Mouse (Mus musculus): Measurements from ENCODE around the gene Nanos3. TPM values are rescaled to one million over a fixed set of nuclear protein-coding genes. Genes with fewer than 3 reads are reported as not detected.

The Nanos3 gene
- 3.3 and 5.0 TPM in 2 replicates for polyA plus RNA-seq (2014; fragmentation: Nextera tagmentation; extraction: Ambion mirVana)

DNA sequence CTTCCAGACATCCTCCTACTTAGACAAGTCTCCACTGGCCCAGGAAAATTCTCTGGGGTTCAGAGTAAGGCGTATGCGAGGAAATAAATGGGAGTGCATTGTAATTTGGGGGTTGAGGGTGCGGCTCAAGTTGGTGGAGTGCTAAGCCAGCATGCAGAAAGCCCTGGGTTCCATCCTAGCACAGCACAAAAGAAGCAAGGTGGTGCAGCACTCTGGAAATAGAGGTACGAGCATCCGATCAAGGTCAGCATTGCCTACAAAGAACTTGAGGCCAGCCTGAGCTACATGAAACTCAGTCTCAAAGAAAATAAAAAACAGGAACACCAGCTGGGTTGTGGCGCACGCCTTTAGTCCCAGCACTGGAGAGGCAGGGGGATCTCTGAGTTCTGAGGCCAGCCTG lies at the start of gene Nanos3:
TSS of gene Nanos3 (minus strand) at position 101 of the 400 bp plus-strand sequence.
- Histone ChIP-seq H3K4me3 (ENCODE audit: low read depth, low read length) (peak within 1 kb of the TSS; percentile 74), H3K36me3 (ENCODE audit: control insufficient read depth, insufficient read depth, low read length) (no peaks in the 10 kb centered on the region), H3K27ac (ENCODE audit: low read length) (peak within 1 kb of the TSS; percentile 84), H3K27me3 (ENCODE audit: control insufficient read depth, insufficient read depth, low read length) (no peaks in the 10 kb centered on the region), H3K9ac (replicated peaks; ENCODE audit: low read depth, low read length) (peak within 1 kb of the TSS; percentile 81), H3K4me2 (replicated peaks; ENCODE audit: low read depth, low read length) (peak within 1 kb of the TSS; percentile 73), H3K9me3 (ENCODE audit: control insufficient read depth, low read depth, low read length) (no peaks in the 10 kb centered on the region), H3K4me1 (ENCODE audit: control insufficient read depth, insufficient read depth, low read length) (peaks cover 32% of the 10 kb centered on the region)
- 93% methylated on average over 7 of the region's 7 CpGs for WGBS
- no peak for ATAC-seq (ENCODE audit: insufficient number of reproducible peaks, insufficient read depth, low FRiP score, low read depth)

DNA sequence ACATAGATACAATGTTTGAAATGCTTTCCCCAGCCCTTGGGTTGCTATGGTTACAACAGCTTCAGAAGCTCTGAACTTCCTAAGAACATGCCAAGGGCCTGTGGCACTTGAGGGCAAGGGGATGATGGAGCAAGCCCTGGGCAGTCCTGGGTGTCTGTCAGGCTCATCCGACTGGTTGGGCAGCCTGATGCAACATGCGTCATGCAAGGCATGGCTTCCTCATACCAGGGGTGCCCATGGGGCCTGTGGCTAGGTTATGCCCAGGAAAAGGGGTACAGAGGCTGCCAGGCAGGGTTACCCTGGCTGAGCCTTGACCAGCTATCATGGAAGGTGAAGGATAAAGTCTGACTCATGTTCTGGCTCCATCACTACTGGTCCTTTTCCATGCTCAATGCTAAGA lies 48.0 kb upstream of the Nanos3 start:
- 85% methylated on average over 2 of the region's 2 CpGs for WGBS
- ATAC-seq (ENCODE audit: insufficient number of reproducible peaks, insufficient read depth, low FRiP score, low read depth): no peak
- Histone ChIP-seq H3K4me3 (ENCODE audit: low read depth, low read length) (no peak overlapping the region), H3K27me3 (ENCODE audit: control insufficient read depth, insufficient read depth, low read length) (no peaks in the 10 kb centered on the region), H3K36me3 (ENCODE audit: control insufficient read depth, insufficient read depth, low read length) (peaks cover 27% of the 10 kb centered on the region), H3K27ac (ENCODE audit: low read length) (no peak overlapping the region), H3K4me1 (ENCODE audit: control insufficient read depth, insufficient read depth, low read length) (peaks cover 16% of the 10 kb centered on the region; the same call in 1 of the 2 replicates), H3K4me2 (replicated peaks; ENCODE audit: low read depth, low read length) (no peak overlapping the region), H3K9ac (replicated peaks; ENCODE audit: low read depth, low read length) (no peak overlapping the region), H3K9me3 (ENCODE audit: control insufficient read depth, low read depth, low read length) (no peaks in the 10 kb centered on the region)

DNA sequence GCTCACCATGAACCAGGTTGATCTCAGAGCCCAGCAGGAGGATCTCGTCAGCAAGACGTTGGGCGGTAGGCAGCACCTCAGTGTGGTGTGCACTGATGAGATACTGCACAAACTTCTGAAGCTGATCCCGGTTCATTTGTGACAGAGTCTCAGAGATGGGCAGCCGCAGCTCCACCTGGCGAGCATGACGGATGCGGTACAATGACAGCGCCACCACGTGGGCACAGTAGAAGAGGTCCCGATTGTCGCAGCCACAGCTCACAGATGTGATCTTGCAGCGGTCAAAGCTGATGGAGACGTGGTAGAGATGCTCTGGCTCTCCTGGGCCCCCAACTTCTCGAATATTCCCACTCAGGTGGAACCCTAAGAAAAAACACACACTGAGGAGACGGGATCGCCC lies 45.7 kb upstream of the Nanos3 start:
- no peaks in the 10 kb centered on the region for H3K27me3 ChIP-seq (ENCODE audit: control insufficient read depth, insufficient read depth, low read length)
- H3K9ac ChIP-seq (replicated peaks; ENCODE audit: low read depth, low read length): no peak overlapping the region
- no peak for ATAC-seq (ENCODE audit: insufficient number of reproducible peaks, insufficient read depth, low FRiP score, low read depth)
- no peak overlapping the region for H3K27ac ChIP-seq (ENCODE audit: low read length)
- no peak overlapping the region for H3K4me3 ChIP-seq (ENCODE audit: low read depth, low read length)
- no peak overlapping the region for H3K4me2 ChIP-seq (replicated peaks; ENCODE audit: low read depth, low read length)
- WGBS: 84% methylated on average over 17 of the region's 17 CpGs
- no peaks in the 10 kb centered on the region for H3K9me3 ChIP-seq (ENCODE audit: control insufficient read depth, low read depth, low read length)
- peaks cover 5% of the 10 kb centered on the region; the same call in 1 of the 2 replicates for H3K4me1 ChIP-seq (ENCODE audit: control insufficient read depth, insufficient read depth, low read length)
- peaks cover 50% of the 10 kb centered on the region for H3K36me3 ChIP-seq (ENCODE audit: control insufficient read depth, insufficient read depth, low read length)

DNA sequence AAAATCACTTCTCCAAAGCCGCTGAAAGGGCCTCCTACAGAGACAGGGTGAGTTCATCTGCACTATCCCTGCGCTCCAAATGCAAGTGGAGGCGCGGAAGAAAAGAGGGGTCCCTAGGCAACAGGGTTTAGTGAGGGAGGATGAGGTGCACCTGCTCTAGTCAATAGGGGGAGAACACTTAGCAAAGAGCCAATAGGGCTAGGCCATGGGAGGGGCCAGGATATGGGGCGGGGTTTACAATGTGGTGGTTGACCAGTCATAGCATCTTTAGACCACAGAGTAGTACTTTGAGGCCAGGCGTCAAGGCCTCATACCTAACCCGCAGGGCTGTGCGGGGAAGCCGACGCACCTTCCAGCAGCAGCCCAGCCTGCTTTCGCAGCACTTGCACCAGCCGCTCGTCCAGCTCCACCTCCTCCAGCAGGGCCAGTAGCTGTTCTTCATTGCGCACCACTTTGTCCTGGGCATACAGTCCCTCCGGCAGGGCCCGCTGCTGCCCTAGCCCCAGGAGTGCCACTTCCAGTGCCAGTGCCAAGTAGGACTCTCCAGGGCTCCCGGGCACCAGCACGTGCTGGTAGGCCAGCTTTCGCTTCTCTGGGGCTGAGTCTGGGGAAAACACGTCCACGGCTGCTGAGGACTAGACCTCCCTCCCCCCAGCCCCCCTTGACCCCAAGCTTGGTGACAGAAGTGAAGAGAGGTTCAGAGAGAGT lies 38.5 kb upstream of the Nanos3 start:
- 85% methylated on average over 21 of the region's 21 CpGs for WGBS
- no peak for ATAC-seq (ENCODE audit: insufficient number of reproducible peaks, insufficient read depth, low FRiP score, low read depth)
- H3K36me3 ChIP-seq (ENCODE audit: control insufficient read depth, insufficient read depth, low read length): peaks cover 83% of the 10 kb centered on the region

DNA sequence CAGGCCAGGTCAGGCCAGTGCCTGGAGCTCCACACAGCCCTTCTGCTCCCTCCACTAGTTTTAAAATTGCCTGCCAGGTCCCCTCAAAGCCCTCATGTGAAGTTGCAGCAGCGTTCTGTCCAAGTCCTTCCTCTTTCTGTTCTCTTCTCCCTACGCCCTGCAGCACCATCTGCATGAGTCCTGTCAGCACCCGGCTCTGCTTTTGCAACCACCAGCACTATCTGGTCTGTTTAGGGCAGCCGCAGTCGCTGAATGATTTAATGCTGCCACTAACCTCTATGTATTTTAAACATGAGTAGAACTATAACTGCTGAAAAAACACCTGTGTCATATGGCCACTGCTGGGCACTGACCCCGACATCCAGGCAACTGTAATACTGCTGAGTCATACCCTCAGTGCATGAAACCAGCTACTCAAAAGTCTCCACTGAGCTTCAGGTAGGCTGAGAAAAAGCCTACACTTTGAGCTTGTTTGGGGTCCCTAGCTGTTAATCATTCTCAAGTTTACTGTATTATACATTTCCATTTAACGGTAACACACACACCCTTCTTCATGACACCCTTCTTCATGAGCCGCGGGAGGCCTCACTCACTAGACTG lies 37.6 kb upstream of the Nanos3 start:
- Histone ChIP-seq H3K4me3 (ENCODE audit: low read depth, low read length) (no peak overlapping the region), H3K36me3 (ENCODE audit: control insufficient read depth, insufficient read depth, low read length) (peaks cover 83% of the 10 kb centered on the region), H3K9ac (replicated peaks; ENCODE audit: low read depth, low read length) (no peak overlapping the region), H3K9me3 (ENCODE audit: control insufficient read depth, low read depth, low read length) (no peaks in the 10 kb centered on the region), H3K27ac (ENCODE audit: low read length) (no peak overlapping the region), H3K27me3 (ENCODE audit: control insufficient read depth, insufficient read depth, low read length) (no peaks in the 10 kb centered on the region), H3K4me2 (replicated peaks; ENCODE audit: low read depth, low read length) (no peak overlapping the region), H3K4me1 (ENCODE audit: control insufficient read depth, insufficient read depth, low read length) (no peaks in the 10 kb centered on the region)
- 91% methylated on average over 9 of the region's 9 CpGs for WGBS
- no peak for ATAC-seq (ENCODE audit: insufficient number of reproducible peaks, insufficient read depth, low FRiP score, low read depth)

More for the DNA sequence above, 38.5 kb upstream of the Nanos3 start:
- no peak overlapping the region for H3K9ac ChIP-seq (replicated peaks; ENCODE audit: low read depth, low read length)
- H3K27me3 ChIP-seq (ENCODE audit: control insufficient read depth, insufficient read depth, low read length): no peaks in the 10 kb centered on the region
- H3K4me2 ChIP-seq (replicated peaks; ENCODE audit: low read depth, low read length): no peak overlapping the region
- no peaks in the 10 kb centered on the region for H3K9me3 ChIP-seq (ENCODE audit: control insufficient read depth, low read depth, low read length)
- no peak overlapping the region for H3K27ac ChIP-seq (ENCODE audit: low read length)
- no peaks in the 10 kb centered on the region for H3K4me1 ChIP-seq (ENCODE audit: control insufficient read depth, insufficient read depth, low read length)
- H3K4me3 ChIP-seq (ENCODE audit: low read depth, low read length): no peak overlapping the region

DNA sequence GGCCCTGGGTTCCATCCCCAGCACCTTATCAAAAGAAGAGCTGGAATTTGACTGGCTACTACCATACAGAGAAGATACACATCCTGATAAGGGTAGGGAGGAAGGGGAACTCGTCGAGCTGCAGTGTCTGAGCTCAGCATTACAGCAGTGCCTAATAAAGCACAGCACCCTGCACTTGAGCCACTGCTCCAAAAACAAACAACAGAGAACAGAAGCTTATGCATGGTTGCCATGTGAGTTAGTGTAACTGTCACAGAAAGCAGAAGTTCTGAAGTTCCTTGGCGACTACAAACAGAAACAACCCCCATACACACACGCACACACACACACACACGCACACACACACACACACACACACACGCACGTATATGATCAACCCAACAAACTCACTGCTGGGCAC lies 35.1 kb upstream of the Nanos3 start:
- no peak for ATAC-seq (ENCODE audit: insufficient number of reproducible peaks, insufficient read depth, low FRiP score, low read depth)
- Histone ChIP-seq H3K4me2 (replicated peaks; ENCODE audit: low read depth, low read length) (no peak overlapping the region), H3K9ac (replicated peaks; ENCODE audit: low read depth, low read length) (no peak overlapping the region), H3K4me3 (ENCODE audit: low read depth, low read length) (no peak overlapping the region), H3K36me3 (ENCODE audit: control insufficient read depth, insufficient read depth, low read length) (peaks cover 80% of the 10 kb centered on the region), H3K9me3 (ENCODE audit: control insufficient read depth, low read depth, low read length) (no peaks in the 10 kb centered on the region), H3K27ac (ENCODE audit: low read length) (no peak overlapping the region), H3K27me3 (ENCODE audit: control insufficient read depth, insufficient read depth, low read length) (no peaks in the 10 kb centered on the region), H3K4me1 (ENCODE audit: control insufficient read depth, insufficient read depth, low read length) (no peaks in the 10 kb centered on the region)
- 83% methylated on average over 7 of the region's 7 CpGs for WGBS

DNA sequence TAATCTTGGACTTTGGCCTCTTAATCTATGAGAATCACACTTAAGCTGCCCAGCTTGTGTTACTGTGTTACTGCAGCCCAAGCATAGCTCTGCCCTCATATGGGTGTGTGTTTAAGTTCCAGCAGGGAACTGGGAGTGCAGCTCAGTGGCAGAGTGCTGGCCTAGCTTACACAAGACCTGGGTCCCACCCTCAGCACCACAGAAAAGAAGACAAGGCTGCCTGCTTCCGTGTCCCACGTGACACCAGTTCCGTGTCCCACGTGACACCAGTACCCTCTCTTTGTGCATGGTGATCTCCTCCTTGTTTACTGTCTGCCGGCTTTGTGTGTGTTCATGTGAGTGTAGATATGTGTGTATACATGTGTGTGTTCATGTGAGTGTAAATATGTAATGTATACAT lies 33.1 kb upstream of the Nanos3 start:
- Histone ChIP-seq H3K4me2 (replicated peaks; ENCODE audit: low read depth, low read length) (no peak overlapping the region), H3K9ac (replicated peaks; ENCODE audit: low read depth, low read length) (no peak overlapping the region), H3K36me3 (ENCODE audit: control insufficient read depth, insufficient read depth, low read length) (peaks cover 73% of the 10 kb centered on the region), H3K27me3 (ENCODE audit: control insufficient read depth, insufficient read depth, low read length) (no peaks in the 10 kb centered on the region), H3K4me3 (ENCODE audit: low read depth, low read length) (no peak overlapping the region), H3K9me3 (ENCODE audit: control insufficient read depth, low read depth, low read length) (no peaks in the 10 kb centered on the region), H3K27ac (ENCODE audit: low read length) (no peak overlapping the region), H3K4me1 (ENCODE audit: control insufficient read depth, insufficient read depth, low read length) (no peaks in the 10 kb centered on the region)
- no peak for ATAC-seq (ENCODE audit: insufficient number of reproducible peaks, insufficient read depth, low FRiP score, low read depth)
- WGBS: 90% methylated on average over 5 of the region's 5 CpGs

DNA sequence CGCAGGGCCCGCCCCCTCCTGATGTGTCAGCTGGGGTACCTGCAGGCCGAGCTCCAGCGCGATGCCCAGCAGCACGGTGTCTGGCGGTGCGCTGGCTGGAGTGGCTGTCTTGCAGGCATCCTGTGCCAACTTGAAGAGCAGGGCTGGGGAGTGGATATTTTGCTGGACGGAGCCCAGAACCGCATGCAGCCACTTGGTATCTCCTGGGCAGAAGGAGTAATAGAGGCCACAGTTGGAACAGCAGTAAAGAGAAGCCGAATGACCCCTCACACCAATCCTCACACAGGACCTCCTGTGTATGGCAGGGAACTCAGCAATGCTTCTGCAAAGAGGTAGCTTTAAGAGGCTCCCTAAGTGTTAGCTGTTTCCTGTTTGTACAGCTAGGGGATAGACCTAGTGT lies 32.2 kb upstream of the Nanos3 start:
- no peak for ATAC-seq (ENCODE audit: insufficient number of reproducible peaks, insufficient read depth, low FRiP score, low read depth)
- Histone ChIP-seq H3K27me3 (ENCODE audit: control insufficient read depth, insufficient read depth, low read length) (no peaks in the 10 kb centered on the region), H3K36me3 (ENCODE audit: control insufficient read depth, insufficient read depth, low read length) (peaks cover 73% of the 10 kb centered on the region), H3K27ac (ENCODE audit: low read length) (no peak overlapping the region), H3K4me2 (replicated peaks; ENCODE audit: low read depth, low read length) (no peak overlapping the region), H3K9me3 (ENCODE audit: control insufficient read depth, low read depth, low read length) (no peaks in the 10 kb centered on the region), H3K9ac (replicated peaks; ENCODE audit: low read depth, low read length) (no peak overlapping the region), H3K4me1 (ENCODE audit: control insufficient read depth, insufficient read depth, low read length) (no peaks in the 10 kb centered on the region), H3K4me3 (ENCODE audit: low read depth, low read length) (no peak overlapping the region)
- WGBS: 94% methylated on average over 11 of the region's 11 CpGs
